Mouse (Mus musculus) spleen, adult 2 months (tissue): ENCODE measurements at regions not wholly inside any gene's neighbourhood (a gene's known extent, or its start where the extent isn't known, plus 50 kb on each side); places are given as distances from the start of the nearest gene placed in this dataset.

ENCODE experiments used
- CTCF ChIP-seq: fragments of 200-500 bp; IDR thresholded peaks from 2 replicates; pipeline ENCODE4 v1.5.1; 2011; ENCODE audit warnings: mild to moderate bottlenecking, inconsistent platforms; ENCODE audit not compliant: insufficient read depth, insufficient read length, insufficient replicate concordance; ENCODE audit errors: extremely low read depth
- POLR2A ChIP-seq: fragments of 200-500 bp; IDR thresholded peaks from 2 replicates; pipeline ENCODE4 v1.6.1; 2011; ENCODE audit warnings: low read depth, low read length, inconsistent platforms

GRCm38 (mm10) chr7:136531301-136531700 lies 363.1 kb upstream of the Mgmt start:
- no peak for TF ChIP-seq CTCF
- no peak for TF ChIP-seq POLR2A
